In genomic region chr14:105684329-105684728, GRCm38 (mm10) we compare ENCODE assay signal across 23 mouse cellular contexts.
DNase-seq lines count a peak whose midpoint lies in the region; ATAC-seq lines count a peak whose summit lies in the region.
"Had no signal": no experiment of that assay in that cellular context is flagged by ENCODE, and none has a peak within 500 bp of the region (broad histone marks: within the 10 kb centered on the region; RNA-seq: fewer than 3 reads in every experiment).

No protein-coding gene starts in this region.

- no peak for ATAC-seq in lung, embryonic 15.5 days (ENCODE audit: borderline replicate concordance, extremely low read depth, low FRiP score, low TSS enrichment)
- ATAC-seq in intestine, embryonic 14.5 days (replicated peaks; ENCODE audit: low FRiP score, low TSS enrichment, low read depth), result 0 out of 2 replicates have a peak, but pooled peaks have one; percentile 43
- ATAC-seq in stomach, embryonic 16.5 days (ENCODE audit: insufficient read depth, low FRiP score), result no peak
- ATAC-seq in hindbrain, embryonic 11.5 days (ENCODE audit: low FRiP score), result no peak
- ATAC-seq: forebrain, embryonic 14.5 days; hindbrain, embryonic 16.5 days; midbrain, embryonic 15.5 days had no signal

- no peaks in the 10 kb centered on the region for H3K36me3 ChIP-seq in lung, embryonic 15.5 days
- H3K36me3 ChIP-seq in intestine, embryonic 14.5 days (ENCODE audit: control insufficient read depth, insufficient read depth, low read length), result no peaks in the 10 kb centered on the region
- H3K36me3 ChIP-seq in stomach, embryonic 16.5 days (ENCODE audit: control insufficient read depth, insufficient read depth, low read length), result no peaks in the 10 kb centered on the region
- no peaks in the 10 kb centered on the region for H3K36me3 ChIP-seq in hindbrain, embryonic 11.5 days (ENCODE audit: control insufficient read depth, insufficient read depth, low read length)
- H3K36me3 ChIP-seq: liver, embryonic 15.5 days; midbrain, embryonic 15.5 days; neural tube, embryonic 13.5 days had no signal

- H3K9ac ChIP-seq in lung, embryonic 15.5 days, result no peak overlapping the region
- H3K9ac ChIP-seq in intestine, embryonic 14.5 days (ENCODE audit: low read length), result no peak overlapping the region
- no peak overlapping the region for H3K9ac ChIP-seq in stomach, embryonic 16.5 days (ENCODE audit: low read length)
- no peak overlapping the region for H3K9ac ChIP-seq in hindbrain, embryonic 11.5 days (ENCODE audit: low read depth, low read length)
- H3K9ac ChIP-seq: liver, embryonic 15.5 days; midbrain, embryonic 15.5 days; neural tube, embryonic 13.5 days had no signal

- no peak overlapping the region for H3K4me3 ChIP-seq in lung, embryonic 15.5 days
- no peak overlapping the region for H3K4me3 ChIP-seq in intestine, embryonic 14.5 days (ENCODE audit: low read depth, low read length)
- H3K4me3 ChIP-seq in stomach, embryonic 16.5 days (replicated peaks; ENCODE audit: low read length), result no peak overlapping the region
- no peak overlapping the region for H3K4me3 ChIP-seq in hindbrain, embryonic 11.5 days (ENCODE audit: low read depth, low read length)
- H3K4me3 ChIP-seq: liver, embryonic 15.5 days; midbrain, embryonic 15.5 days; neural tube, embryonic 13.5 days had no signal

- no peaks in the 10 kb centered on the region for H3K27me3 ChIP-seq in lung, embryonic 15.5 days
- no peaks in the 10 kb centered on the region for H3K27me3 ChIP-seq in intestine, embryonic 14.5 days (replicated peaks; ENCODE audit: control insufficient read depth, insufficient read depth, low read length)
- H3K27me3 ChIP-seq in stomach, embryonic 16.5 days (ENCODE audit: control insufficient read depth, insufficient read depth, low read length), result no peaks in the 10 kb centered on the region
- H3K27me3 ChIP-seq in hindbrain, embryonic 11.5 days (ENCODE audit: control insufficient read depth, insufficient read depth, low read length), result no peaks in the 10 kb centered on the region
- H3K27me3 ChIP-seq: liver, embryonic 15.5 days; midbrain, embryonic 15.5 days; neural tube, embryonic 13.5 days had no signal

- peak overlapping the region; percentile 76 for H3K27ac ChIP-seq in lung, embryonic 15.5 days
- H3K27ac ChIP-seq in intestine, embryonic 14.5 days (ENCODE audit: low read depth), result no peak overlapping the region
- H3K27ac ChIP-seq in stomach, embryonic 16.5 days (ENCODE audit: low read length), result no peak overlapping the region
- no peak overlapping the region for H3K27ac ChIP-seq in hindbrain, embryonic 11.5 days (ENCODE audit: low read depth, low read length)
- H3K27ac ChIP-seq: kidney, postnatal 0 days; liver, embryonic 15.5 days; macrophage; midbrain, embryonic 15.5 days; neural tube, embryonic 13.5 days had no signal

- 0 out of 2 replicates have a peak, but pooled peaks cover 2% of the 10 kb centered on the region for H3K4me1 ChIP-seq in lung, embryonic 15.5 days
- no peaks in the 10 kb centered on the region for H3K4me1 ChIP-seq in intestine, embryonic 14.5 days (replicated peaks; ENCODE audit: control insufficient read depth, insufficient read depth, low read length)
- no peaks in the 10 kb centered on the region for H3K4me1 ChIP-seq in stomach, embryonic 16.5 days (ENCODE audit: control insufficient read depth, insufficient read depth, low read length)
- no peaks in the 10 kb centered on the region for H3K4me1 ChIP-seq in hindbrain, embryonic 11.5 days (replicated peaks; ENCODE audit: control insufficient read depth, insufficient read depth, low read length)
- H3K4me1 ChIP-seq: liver, embryonic 15.5 days; midbrain, embryonic 15.5 days; neural tube, embryonic 13.5 days had no signal

- WGBS in lung, embryonic 15.5 days, result 59% methylated on average over 2 of the region's 2 CpGs
- 78% methylated on average over 2 of the region's 2 CpGs for WGBS in intestine, embryonic 14.5 days
- WGBS in stomach, embryonic 16.5 days, result 64% methylated on average over 2 of the region's 2 CpGs
- 81% methylated on average over 2 of the region's 2 CpGs for WGBS in hindbrain, embryonic 11.5 days

- no peak for DNase-seq in lung, adult 18-20 months
- peak; percentile 70 for DNase-seq in MN1 (ENCODE audit: low spot score)
- no peak for DNase-seq in intestine, embryonic 14.5 days (ENCODE audit: low spot score)
- DNase-seq in hindbrain, embryonic 11.5 days (ENCODE audit: low spot score), result no peak
- no peak for DNase-seq in thymus, postnatal 4 days
- no peak for DNase-seq in cerebellum, postnatal 4 days (ENCODE audit: low spot score in 2 of 2)
- DNase-seq: adrenal gland, adult 2 months; B cell, adult 2 months; cerebellum, adult 18-20 months; cerebellum, postnatal 25 days; kidney, adult 18-20 months; left cerebral cortex, postnatal 4 days; liver; retina, postnatal 1 day had no signal

- no peaks in the 10 kb centered on the region for H3K9me3 ChIP-seq in lung, embryonic 15.5 days
- no peaks in the 10 kb centered on the region for H3K9me3 ChIP-seq in intestine, embryonic 14.5 days (ENCODE audit: control insufficient read depth, low read length)
- no peaks in the 10 kb centered on the region for H3K9me3 ChIP-seq in stomach, embryonic 16.5 days (replicated peaks; ENCODE audit: control insufficient read depth, low read length)
- H3K9me3 ChIP-seq in hindbrain, embryonic 11.5 days (ENCODE audit: control insufficient read depth, low read length), result no peaks in the 10 kb centered on the region
- H3K9me3 ChIP-seq: liver, embryonic 15.5 days; midbrain, embryonic 15.5 days; neural tube, embryonic 13.5 days had no signal

- no peak overlapping the region for H3K4me2 ChIP-seq in lung, embryonic 15.5 days
- no peak overlapping the region for H3K4me2 ChIP-seq in intestine, embryonic 14.5 days (ENCODE audit: low read length)
- H3K4me2 ChIP-seq in stomach, embryonic 16.5 days (ENCODE audit: low read depth, low read length), result 0 out of 2 replicates have a peak overlapping the region, but pooled peaks have one; percentile 16
- no peak overlapping the region for H3K4me2 ChIP-seq in hindbrain, embryonic 11.5 days (replicated peaks; ENCODE audit: low read depth, low read length)
- H3K4me2 ChIP-seq: liver, embryonic 15.5 days; midbrain, embryonic 15.5 days; neural tube, embryonic 13.5 days had no signal
